Mouse (Mus musculus): ENCODE measurements around the gene Wipf2. TPM values are rescaled to one million over a fixed set of nuclear protein-coding genes. Genes with fewer than 3 reads are reported as not detected.

Gene Wipf2
- polyA plus RNA-seq, 1 experiment from 2014 or later = 11.2 TPM

DNA sequence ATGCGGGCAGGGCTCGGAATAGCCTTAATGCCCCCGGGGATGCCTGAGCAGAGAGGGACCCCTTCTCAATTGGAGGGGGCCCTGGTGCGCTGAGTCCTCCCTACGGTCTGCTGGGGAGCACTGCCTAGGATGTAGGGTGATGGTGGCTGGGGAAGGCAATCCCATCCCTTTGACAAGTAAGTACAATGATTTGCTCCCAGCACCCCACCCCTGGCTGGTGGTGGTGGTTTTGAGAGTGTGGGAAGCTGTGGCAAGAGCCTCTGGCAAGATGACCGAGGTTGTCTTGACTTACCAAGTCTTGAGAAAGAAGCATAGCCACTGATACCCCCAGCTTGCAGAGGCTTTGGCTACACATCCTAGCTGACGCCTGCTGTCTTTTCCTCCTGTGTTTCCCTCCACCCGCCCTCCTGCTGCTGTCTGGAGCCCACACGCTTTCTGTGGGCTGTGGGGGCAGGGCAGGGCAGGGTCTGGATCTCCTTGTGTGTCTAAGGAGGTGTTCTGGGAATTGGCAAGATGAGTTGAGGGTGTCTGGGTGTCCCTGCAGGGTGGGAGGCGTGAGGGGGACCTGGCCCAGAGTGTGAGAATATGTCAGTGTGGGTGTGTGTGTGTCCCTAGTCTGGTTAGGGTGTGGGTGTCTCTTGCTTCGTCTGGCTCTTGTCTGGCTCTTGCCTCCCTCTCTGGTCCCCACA is 76.7 kb downstream of the Wipf2 start:
- ATAC-seq (no peak), DNase-seq (ENCODE audit: low read depth, low spot score) (no peak)
- TF ChIP-seq CTCF (IDR thresholded peaks at IDR 0.05) = no peak
- CTCF ChIA-PET = interaction anchor here (1.1 to 1.9 kb wide), 2 partner anchors 9 to 10 kb away, joined by 3 to 4 read pairs; no protein-coding TSS in a partner anchor
- in situ Hi-C loops (cut with MboI; ENCODE audit: low pct_unique_long_range_greater_than_20kb) = loop anchor here (5.0 to 10.0 kb wide), 2 partner anchors 32 to 235 kb away; partner anchors contain the start of gene Csf3
- H3K27me3 ChIP-seq = no peaks in the 10 kb centered on the region
- POLR2A ChIA-PET = interaction anchor here (0.6 to 0.9 kb wide), 2 partner anchors 151 to 219 kb away, joined by 4 to 5 read pairs; no protein-coding TSS in a partner anchor

DNA sequence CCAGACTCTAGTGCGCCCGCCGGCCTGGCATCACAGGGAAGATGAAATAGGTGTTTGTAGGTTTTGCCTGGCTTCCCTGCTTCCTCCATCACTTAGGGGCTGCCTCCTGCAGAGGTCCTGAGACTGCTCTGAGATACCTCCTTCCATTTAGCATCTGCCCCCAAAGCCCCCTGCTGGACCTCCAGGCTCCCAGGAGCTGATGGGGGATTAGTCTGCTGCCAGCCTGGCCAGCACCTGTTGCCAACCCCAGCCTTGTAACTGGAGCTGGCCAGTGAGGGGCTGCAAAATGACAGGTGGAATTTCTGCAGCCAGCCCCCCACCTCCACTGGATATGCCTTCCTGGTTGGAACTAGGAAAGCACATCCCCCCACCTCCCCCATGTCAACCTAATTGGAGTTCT is 77.3 kb downstream of the Wipf2 start:
- in situ Hi-C loops (cut with MboI; ENCODE audit: low pct_unique_long_range_greater_than_20kb) = no loop called here
- H3K27me3 ChIP-seq = no peaks in the 10 kb centered on the region
- TF ChIP-seq CTCF (IDR thresholded peaks at IDR 0.05) = no peak
- POLR2A ChIA-PET = interaction anchor here (0.6 to 1.7 kb wide), 2 partner anchors 22 to 220 kb away, joined by 4 to 6 read pairs; no protein-coding TSS in a partner anchor
- ATAC-seq = no peak
- DNase-seq (ENCODE audit: low read depth, low spot score) = no peak
- CTCF ChIA-PET = interaction anchor here (1.1 to 1.9 kb wide), 2 partner anchors 9 kb away, joined by 3 to 4 read pairs; no protein-coding TSS in a partner anchor

DNA sequence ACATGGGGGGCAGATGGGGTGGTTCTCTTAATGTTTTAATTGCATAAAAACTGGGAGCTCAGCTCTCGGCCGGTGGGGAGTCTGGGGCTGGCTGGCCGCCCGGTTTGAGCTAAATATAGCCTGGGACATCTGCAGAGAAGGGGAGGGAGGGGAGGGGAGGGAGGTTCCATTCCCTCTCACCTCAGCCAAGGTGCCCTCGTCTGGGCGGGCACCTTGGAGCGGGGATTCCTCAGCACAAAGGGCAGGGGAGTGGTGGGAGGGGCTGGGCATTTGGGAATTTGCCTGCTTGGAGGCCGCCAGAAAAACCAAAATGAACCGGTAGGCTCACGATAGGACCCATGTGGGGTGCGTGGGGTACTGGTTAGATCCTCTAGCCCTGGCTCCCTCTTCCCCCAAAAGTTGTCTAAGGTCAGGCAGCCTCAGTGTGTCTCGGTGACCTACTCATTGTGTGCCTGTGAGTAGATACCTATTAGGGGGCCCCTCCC is 77.9 kb downstream of the Wipf2 start:
- TF ChIP-seq CTCF (IDR thresholded peaks at IDR 0.05) = no peak
- in situ Hi-C loops (cut with MboI; ENCODE audit: low pct_unique_long_range_greater_than_20kb) = no loop called here
- H3K27me3 ChIP-seq = no peaks in the 10 kb centered on the region
- DNase-seq (ENCODE audit: low read depth, low spot score) = no peak
- no peak for ATAC-seq
- POLR2A ChIA-PET = interaction anchor here (0.7 to 1.7 kb wide), 4 partner anchors 9 to 22 kb away, joined by 3 to 6 read pairs (median 4); no protein-coding TSS in a partner anchor
- CTCF ChIA-PET = interaction anchor here (1.9 kb wide), 1 partner anchor 10 kb away, joined by 4 read pairs; no protein-coding TSS in a partner anchor

DNA sequence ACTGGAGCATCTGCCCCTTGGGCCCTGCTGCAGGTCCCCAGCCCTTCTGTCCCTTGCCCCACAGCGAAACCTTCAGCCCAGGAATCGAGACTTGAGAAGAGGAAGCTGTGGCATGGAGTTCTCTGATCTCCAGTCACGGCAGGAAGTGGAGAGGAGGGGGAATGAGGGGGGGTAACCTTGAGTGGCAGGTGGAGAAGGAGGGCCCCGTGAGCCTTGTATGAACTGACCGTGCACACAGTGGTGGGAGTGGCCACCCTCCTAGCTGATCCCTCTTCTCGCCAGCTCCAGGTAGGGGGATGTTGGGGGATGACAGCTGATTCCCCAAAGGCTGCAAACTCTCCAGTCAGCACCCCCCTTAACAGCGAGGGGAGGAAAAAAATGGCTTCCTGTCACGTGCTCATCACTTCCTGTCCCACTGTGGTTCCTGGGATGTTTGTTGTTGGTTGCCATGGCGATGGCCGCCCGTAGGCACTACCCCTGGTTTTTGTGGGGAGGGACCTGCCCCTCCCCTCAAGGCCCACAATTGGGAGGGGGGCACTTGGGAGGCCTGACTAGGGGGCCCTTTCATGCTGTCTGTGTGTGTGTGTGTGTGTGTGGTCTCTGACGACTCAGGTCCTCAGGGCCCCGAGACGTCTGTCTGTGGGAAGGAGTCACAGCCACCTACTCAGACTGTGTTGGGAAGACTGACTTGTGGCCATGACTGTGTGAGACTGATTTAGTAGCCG is 78.5 kb downstream of the Wipf2 start:
- H3K27me3 ChIP-seq = no peaks in the 10 kb centered on the region
- DNase-seq (ENCODE audit: low read depth, low spot score) (no peak), ATAC-seq (no peak)
- TF ChIP-seq CTCF (IDR thresholded peaks at IDR 0.05) = no peak
- in situ Hi-C loops (cut with MboI; ENCODE audit: low pct_unique_long_range_greater_than_20kb) = no loop called here
- ChIA-PET CTCF (interaction anchor here (1.9 kb wide), 1 partner anchor 11 kb away, joined by 4 read pairs; no protein-coding TSS in a partner anchor), POLR2A (interaction anchor here (0.7 to 1.7 kb wide), 5 partner anchors 8 to 21 kb away, joined by 3 to 6 read pairs (median 5); no protein-coding TSS in a partner anchor)

DNA sequence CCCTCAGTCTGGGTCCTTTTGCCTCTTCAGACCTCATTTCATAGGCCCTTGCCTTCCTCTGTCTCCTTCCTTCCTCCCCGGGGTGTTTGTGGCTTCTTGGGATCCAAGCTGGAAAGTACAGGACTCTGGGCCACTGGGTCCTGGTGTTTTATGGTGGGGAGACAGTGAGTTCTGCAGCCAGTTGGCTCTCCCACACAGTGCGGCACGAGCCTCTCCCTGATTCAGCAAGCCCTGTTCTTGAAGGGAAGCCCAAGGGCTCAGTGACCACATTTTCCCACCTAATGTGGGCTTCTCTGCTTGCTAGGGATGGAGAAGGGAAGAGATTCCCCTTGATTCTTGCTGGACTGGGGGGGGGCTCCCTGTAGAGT is 79.1 kb downstream of the Wipf2 start:
- ATAC-seq = no peak
- DNase-seq (ENCODE audit: low read depth, low spot score) = no peak
- no peaks in the 10 kb centered on the region for H3K27me3 ChIP-seq
- POLR2A ChIA-PET = interaction anchor here (0.7 to 1.7 kb wide), 3 partner anchors 11 to 21 kb away, joined by 4 to 6 read pairs (median 6); no protein-coding TSS in a partner anchor
- TF ChIP-seq CTCF (IDR thresholded peaks at IDR 0.05) = no peak
- CTCF ChIA-PET = no interaction called here
- in situ Hi-C loops (cut with MboI; ENCODE audit: low pct_unique_long_range_greater_than_20kb) = no loop called here

DNA sequence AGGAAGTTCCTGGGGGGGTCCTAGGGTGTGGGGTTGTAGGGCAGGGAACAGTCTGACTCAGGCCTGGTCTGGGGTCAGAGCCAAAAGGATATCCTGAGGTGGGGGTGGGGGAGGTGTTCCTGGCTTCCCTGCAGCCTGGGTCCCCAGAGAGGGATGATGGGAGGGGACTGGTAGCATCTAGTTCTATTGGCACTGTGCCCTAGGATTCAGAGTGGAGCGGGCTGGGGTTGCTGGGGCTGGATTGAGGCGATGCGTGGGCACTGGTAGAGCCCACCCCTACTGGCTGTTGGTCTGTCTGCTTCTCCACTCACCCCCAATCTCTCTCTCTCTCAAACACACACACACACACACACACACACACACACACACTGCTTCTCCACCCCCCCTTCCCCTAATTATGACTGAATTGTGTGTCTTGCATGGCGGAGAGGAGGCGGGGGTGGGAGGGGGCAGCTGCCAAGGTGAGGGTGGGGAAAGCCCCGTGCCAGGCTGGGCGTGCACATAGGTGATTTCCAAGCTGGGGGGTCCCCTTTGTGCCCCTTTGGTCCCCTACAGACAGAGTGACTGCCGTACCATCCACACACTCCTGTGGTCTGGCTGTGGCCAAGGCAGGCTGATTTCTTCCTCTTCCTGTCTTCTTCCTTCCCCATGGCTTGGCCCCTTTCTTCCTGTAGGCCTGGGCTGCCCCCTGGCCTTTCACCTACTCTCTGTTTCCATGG is 79.6 kb downstream of the Wipf2 start:
- no peak for TF ChIP-seq CTCF (IDR thresholded peaks at IDR 0.05)
- CTCF ChIA-PET = interaction anchor here (1.0 kb wide), 1 partner anchor 10 kb away, joined by 3 read pairs; no protein-coding TSS in a partner anchor
- ATAC-seq (no peak), DNase-seq (ENCODE audit: low read depth, low spot score) (no peak)
- no peaks in the 10 kb centered on the region for H3K27me3 ChIP-seq
- in situ Hi-C loops (cut with MboI; ENCODE audit: low pct_unique_long_range_greater_than_20kb) = no loop called here
- POLR2A ChIA-PET = interaction anchor here (0.7 to 0.9 kb wide), 3 partner anchors 9 to 20 kb away, joined by 3 to 6 read pairs (median 3); no protein-coding TSS in a partner anchor

DNA sequence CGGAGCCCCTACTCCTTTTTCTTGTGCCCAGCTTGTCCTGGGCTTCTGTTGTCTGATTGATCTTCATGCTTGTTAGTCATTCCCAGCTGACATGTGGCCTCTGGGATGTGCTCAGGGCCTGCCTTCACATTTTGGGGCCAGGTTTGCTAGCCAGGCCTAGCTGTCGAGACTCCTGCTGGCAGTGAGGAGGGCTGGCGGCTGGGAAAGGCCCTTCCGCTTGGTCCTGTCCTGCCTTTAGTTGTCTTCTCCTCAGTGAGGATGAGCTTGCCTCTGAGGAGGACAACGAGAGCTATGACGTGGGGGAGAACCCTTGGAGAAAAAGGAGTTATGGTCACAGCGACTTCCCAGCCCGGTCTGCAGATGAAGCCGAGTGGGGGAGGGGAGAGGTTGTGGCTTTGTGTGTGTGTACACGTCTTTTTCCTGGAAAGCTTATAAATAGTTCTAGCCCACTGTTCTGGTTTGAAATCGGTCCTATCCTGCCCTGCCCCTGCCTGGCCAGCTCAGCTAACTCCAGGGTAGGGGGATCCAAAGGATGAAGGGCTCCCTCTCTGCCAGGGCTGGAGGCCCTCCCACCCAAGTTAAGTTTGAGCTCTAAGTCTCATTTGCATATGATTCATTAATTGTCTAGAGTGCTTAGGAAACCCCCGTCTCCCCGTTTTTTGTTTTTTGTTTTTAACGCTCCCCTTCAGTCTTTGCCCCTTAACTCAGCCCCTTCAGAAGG is 80.5 kb downstream of the Wipf2 start:
- ChIA-PET CTCF (interaction anchor here (1.0 to 1.5 kb wide), 2 partner anchors 10 to 11 kb away, joined by 3 to 6 read pairs; no protein-coding TSS in a partner anchor), POLR2A (interaction anchor here (0.7 to 0.9 kb wide), 2 partner anchors 8 to 19 kb away, joined by 3 read pairs; no protein-coding TSS in a partner anchor)
- ATAC-seq (no peak), DNase-seq (ENCODE audit: low read depth, low spot score) (no peak)
- in situ Hi-C loops (cut with MboI; ENCODE audit: low pct_unique_long_range_greater_than_20kb) = no loop called here
- no peak for TF ChIP-seq CTCF (IDR thresholded peaks at IDR 0.05)
- H3K27me3 ChIP-seq = no peaks in the 10 kb centered on the region

DNA sequence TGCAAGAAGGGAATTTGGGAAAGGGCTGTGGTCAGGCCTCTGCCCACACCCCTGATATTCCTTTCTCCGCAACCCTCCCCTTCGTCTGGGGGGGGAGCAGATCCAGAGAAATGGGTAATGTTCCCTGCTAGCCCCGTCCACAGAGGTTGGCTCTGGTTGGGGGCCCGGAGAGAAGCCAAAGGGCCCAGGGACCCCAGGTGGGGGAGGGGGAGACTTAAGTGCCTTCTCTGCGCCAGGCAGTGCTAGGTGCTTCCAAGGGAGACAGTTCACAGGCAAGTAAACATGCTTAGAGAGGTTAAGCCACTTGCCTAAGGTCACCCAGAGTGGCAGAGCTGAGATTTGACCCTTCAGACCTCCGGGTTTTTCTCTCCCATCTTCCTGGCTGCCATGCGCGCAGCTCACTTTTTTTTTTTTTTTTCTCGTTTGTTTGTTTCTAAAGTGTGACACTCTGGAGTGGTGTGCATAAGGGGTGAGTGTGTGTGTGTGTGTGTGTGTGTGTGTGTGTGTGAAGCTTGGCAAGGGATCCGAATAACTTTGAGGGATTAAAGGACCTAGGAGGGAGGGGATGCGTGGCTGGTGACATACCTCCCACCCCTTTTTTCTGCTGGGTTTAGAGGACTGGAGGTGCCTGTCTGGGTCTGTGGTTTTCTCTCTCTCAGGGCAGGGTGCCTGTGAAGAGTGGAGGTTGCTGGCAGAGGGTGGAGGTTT is 81.6 kb downstream of the Wipf2 start:
- H3K27me3 ChIP-seq = no peaks in the 10 kb centered on the region
- DNase-seq (ENCODE audit: low read depth, low spot score) = no peak
- no peak for TF ChIP-seq CTCF (IDR thresholded peaks at IDR 0.05)
- in situ Hi-C loops (cut with MboI; ENCODE audit: low pct_unique_long_range_greater_than_20kb) = no loop called here
- CTCF ChIA-PET = interaction anchor here (0.7 to 1.5 kb wide), 2 partner anchors 9 to 1507 kb away, joined by 3 to 6 read pairs; no protein-coding TSS in a partner anchor
- no peak for ATAC-seq
- POLR2A ChIA-PET = interaction anchor here (0.7 kb wide), 1 partner anchor 8 kb away, joined by 3 read pairs; no protein-coding TSS in a partner anchor

DNA sequence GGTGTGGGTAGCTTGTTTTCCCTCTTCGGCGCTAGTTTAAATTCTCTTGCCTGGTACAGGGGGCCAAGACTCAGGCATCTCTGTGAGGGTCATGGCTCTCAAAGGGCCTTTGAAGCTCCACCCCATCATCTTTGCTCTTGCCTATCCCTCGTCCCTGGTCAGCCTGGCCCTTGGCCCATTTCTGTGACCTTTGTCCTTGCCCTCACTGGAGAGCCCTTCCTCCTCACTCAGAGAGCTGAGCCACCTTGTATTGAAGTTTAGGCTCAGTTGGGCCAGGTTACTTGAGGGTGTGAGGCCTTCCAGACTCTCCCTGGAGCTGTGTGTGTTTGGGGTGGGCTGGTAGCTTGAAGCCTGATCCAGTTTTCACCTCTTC is 82.2 kb downstream of the Wipf2 start:
- in situ Hi-C loops (cut with MboI; ENCODE audit: low pct_unique_long_range_greater_than_20kb) = no loop called here
- ChIA-PET POLR2A (interaction anchor here (0.7 kb wide), 1 partner anchor 9 kb away, joined by 3 read pairs; no protein-coding TSS in a partner anchor), CTCF (interaction anchor here (0.7 to 1.5 kb wide), 2 partner anchors 9 to 1507 kb away, joined by 3 to 6 read pairs; no protein-coding TSS in a partner anchor)
- no peaks in the 10 kb centered on the region for H3K27me3 ChIP-seq
- no peak for TF ChIP-seq CTCF (IDR thresholded peaks at IDR 0.05)
- ATAC-seq = no peak
- DNase-seq (ENCODE audit: low read depth, low spot score) = no peak

Measured in Patski (cell line).